Mouse (Mus musculus) left cerebral cortex, adult 9 months (tissue): ENCODE measurements around the gene Ppp1r13b.
A peak's percentile ranks its signal among the peaks of the same experiment; 100 is the strongest.
"Not testable (repeated sequence)": the region's sequence is repeated elsewhere in the genome, so short reads cannot be mapped to it uniquely, and the experiment has no call there.

Experiments
- DNase-seq, 2 experiments: peaks; one replicate each; pipeline ENCODE4 v3.0.0; 2022; ENCODE audit warnings: low spot score in 2 of 2

The Ppp1r13b gene

GRCm38 (mm10) chr12:111907970-111908681, at the start of gene Ppp1r13b:
Gene Ppp1r13b, minus strand, starts transcription at chr12:111908110.
- DNase-seq, result peak; percentile 76 to 85

DNA sequence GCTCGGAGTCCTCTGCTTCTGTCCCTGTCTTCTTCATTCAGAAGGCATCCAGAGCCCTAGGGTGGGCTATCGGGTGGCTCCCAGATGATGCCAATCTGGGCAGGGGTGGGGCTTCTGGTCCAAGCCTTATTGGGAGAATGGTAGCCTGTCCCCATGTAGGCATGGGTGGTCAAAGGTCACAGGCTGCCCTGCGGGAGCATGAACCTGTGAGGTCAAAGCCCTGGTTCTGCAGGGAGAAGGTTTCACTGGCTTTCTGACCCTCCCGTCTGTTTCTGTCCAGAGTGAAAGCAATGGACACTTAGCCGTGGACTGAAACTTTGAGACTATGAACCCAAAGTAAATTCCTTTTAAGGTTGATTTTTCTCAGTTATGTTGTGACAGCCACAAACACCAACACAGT, 48.3 kb upstream of the Ppp1r13b start:
- no peak for DNase-seq

DNA sequence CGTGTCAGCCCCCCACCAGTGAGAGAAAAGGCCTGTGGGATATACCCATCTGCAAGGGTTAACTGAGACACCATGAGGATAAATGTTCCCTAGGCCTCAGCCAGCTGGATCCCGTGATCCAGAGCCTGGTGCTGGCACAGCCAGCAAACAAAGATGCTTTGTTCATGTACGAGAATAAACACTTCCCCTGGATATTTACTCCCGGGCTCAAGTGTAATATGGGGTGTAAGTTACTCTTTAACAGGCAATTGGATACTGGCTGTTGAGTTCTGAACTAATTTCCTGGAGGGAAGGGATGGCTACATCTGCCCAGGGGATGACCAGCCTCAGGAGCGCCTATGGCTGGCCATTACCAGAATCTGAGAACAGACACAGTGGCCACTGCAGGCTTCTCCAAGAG, 43.8 kb upstream of the Ppp1r13b start:
- peak in 1 of 2 experiments; percentile 36 for DNase-seq

DNA sequence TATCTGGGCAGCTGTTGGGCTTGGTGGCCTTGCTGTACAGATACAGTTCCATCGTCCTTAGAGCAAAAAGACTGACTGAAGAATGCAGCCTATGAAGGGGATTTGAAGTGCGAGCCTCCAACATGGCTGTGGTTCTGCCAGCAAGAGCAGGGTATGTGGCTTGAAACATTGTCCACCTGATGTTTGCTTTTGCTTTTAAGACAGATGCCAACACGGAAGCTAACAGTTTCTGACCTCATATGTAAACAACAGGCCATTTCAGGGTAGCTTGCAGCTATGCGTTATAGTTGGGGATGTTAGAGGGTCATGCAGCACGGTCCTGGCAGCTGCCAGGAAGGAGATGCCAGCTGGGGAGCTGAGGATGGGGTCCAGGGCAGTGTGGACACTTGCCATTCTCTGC, 42.6 kb upstream of the Ppp1r13b start:
- DNase-seq, result no peak

GRCm38 (mm10) chr12:111946716-111947115, 38.8 kb upstream of the Ppp1r13b start:
- peak in 1 of 2 experiments; percentile 65 for DNase-seq

DNA sequence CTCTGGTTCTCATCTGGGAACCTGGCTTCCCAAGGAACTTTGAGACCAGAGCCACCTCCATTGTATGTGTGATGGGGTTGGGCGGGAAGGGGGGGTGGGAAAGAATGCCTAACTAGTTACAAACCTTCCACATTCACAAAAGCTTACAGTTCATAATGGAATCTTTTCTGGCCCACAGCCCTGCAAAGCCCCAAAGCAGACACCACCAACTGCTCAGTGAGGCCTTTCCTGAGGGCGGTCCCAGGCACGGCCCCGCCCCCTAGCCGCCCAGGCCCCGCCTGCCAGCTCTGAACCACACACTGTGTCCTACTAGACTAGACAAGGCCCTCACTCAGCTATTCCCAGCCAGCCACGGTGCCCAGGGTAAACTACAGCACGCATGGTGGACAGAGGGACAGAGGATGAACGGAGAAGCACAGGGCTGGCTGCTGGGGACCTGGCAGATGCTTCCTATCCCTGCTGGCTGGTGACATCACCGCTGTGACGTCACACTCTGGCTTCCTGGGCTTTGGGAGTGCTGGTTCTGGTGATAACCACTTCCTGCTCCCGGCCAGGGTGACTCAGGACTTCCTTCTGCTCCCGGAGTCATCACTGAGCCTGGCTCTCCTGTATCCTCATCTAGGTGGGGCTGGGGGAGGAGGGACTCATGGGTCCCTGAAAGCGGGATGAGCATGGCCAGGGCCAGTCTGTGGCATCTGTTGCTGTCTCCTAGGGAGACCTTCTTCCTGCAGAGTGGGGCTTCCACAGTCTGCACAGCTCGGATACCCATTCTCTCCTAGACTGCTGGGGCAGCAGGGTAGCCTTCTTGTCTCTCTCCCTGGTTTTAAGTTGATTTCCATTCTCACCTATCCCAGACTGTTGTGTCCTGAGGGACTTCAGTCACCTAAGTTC, 38.1 kb upstream of the Ppp1r13b start:
- DNase-seq, result not testable (repeated sequence)

DNA sequence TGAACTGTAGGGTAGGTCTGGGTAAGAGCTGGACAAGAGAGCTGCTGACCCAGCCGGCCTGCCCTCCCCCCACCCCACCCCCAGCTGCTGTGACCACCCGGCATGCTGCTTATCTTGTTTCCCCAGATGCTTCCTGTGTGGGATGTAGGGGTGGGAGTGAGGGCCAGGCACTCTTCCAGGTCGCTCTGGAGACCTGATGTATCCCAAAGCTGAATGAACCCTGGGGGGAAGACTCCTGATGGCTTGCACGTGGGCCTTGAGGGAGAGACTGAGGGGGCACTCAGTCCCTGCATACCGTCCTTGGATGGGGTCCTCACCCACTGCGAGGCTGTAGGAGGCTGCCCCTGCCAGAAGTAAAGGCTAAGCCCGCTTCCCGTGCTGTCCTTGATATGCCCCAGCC, 37.2 kb upstream of the Ppp1r13b start:
- no peak for DNase-seq

DNA sequence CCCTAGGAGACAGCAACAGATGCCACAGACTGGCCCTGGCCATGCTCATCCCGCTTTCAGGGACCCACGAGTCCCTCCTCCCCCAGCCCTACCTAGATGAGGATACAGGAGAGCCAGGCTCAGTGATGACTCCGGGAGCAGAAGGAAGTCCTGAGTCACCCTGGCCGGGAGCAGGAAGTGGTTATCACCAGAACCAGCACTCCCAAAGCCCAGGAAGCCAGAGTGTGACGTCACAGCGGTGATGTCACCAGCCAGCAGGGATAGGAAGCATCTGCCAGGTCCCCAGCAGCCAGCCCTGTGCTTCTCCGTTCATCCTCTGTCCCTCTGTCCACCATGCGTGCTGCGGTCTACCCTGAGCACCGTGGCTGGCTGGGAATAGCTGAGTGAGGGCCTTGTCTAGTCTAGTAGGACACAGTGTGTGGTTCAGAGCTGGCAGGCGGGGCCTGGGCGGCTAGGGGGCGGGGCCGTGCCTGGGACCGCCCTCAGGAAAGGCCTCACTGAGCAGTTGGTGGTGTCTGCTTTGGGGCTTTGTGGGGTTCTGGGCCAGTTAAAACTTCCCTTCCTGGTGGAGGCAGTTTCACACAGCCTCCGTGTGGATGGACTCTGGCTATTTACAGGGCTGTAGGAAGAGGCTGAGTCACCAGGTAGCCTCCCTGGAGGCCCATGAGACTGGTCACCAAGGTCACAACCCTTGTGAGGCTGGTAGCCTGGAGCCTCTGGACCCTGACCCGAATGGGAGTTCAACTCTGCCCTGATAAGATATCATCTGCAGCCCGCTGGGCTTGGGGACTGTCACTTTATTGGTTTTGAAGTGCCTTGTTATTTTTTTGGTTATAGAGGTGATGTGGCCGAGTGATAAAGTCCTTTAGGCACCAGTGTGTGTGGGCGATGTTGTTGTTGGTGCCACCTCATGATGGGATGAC, 36.4 kb upstream of the Ppp1r13b start:
- not testable (repeated sequence) for DNase-seq

DNA sequence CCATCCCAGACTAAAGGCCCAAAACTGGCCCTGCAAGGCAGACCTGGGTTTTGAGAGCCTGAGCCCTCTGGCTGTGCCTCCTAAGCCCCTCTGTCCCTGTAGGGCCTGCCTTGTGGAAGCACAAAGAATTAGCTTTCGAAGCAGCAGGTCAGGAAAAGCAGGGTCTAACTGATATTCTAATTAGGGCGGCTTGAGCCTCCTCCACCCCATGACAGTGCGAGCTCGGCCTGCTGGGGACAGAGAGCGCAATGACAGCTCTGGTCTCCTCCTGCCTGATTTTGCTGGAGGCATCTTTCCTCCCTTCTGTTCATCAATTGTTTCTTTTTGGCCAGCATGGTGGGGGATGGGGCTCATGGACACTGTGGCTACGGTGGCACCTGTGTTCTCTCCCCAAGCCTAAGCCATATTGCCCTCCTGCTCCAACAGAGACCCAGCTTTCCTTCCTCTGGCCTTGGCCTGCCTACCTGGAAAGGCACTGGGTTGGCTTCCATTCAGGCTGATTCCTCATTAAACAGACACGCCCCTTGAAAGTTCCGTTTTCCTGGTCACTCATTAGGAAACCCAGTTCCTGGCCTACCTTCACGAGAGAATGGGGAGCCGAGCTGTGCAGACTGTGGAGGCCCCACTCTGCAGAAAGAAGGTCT, 35.6 kb upstream of the Ppp1r13b start:
- no peak for DNase-seq

DNA sequence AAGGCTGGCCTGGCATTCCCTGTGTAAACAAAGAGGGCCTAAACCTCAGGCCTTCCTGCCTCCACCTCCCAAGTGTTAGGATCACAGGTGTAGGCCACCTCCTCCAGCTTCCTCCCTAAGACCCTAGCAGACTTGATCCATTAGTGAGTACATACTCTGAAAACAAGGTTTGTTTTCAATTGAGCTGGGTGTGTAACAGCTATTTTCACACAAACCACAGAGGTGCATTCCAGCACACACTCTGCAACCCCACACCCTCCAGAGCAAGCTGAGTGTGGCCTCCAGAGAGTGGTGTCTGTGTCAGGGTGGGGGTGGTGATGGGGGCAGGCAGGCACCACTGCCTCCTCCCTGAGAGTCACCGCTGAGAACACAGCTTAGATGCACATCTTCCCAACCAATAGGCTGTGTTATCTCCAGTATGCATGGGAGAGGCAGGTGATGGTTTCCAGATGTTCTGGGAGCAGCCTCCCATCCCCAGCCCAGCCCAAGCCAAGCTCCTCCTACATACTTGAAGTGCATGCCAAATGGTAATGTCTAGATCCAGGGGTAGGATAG, 30.8 kb upstream of the Ppp1r13b start:
- no peak for DNase-seq

- DNase-seq, result no peak
These were observed 29.0 kb upstream of the Ppp1r13b start for GRCm38 (mm10) chr12:111936706-111937550.

- no peak for DNase-seq
These were observed 26.1 kb upstream of the Ppp1r13b start for GRCm38 (mm10) chr12:111933971-111934370.

- DNase-seq, result no peak
These were observed 25.3 kb upstream of the Ppp1r13b start for GRCm38 (mm10) chr12:111933032-111933704.

DNA sequence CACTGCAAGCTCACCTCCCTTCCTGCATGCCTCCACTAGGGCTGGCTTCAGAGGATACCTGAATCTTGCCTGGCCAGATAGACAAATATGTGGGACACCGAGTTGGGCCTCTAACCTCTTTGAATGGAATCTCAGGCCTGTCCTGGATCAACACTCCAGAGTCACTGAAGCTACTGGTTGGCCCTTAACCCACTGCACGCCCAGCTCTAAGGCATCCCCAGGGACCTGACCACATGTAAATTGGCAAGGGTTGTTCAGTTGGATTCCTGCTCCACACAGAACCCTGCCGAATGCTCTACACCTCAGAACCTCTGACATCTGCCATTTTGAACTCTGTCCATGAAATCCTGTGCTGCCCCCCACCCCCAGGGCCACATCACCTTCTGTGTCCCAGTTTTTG, 24.6 kb upstream of the Ppp1r13b start:
- no peak for DNase-seq

DNA sequence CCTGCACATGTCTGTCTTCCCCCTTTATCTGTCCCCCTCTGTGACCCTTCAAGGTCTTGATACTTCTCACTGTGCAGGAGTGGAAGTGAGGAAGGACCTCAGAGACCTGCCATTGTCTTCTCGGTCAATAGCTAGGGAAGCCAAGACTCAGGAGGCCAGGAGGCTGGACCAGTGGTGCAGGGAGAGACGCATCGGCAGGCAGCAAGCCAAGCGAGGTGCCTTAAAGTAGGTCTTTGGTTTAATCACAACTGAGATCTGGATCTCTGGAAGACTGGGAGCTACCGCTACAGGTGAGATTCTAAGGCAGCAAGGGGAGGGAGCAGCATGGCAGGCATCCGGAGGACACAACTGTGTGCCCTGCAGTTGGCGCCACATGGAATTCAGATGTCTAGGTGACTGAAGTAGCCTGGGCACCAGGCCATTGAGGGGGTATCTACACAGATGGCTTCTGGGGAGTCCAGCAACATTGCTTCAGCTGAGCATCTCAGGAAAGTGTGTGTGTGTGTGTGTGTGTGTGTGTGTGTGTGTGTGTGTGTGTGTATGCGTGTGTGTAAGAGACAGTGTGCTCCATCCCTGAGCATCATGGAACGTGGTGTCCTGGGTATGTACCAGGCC, 23.6 kb upstream of the Ppp1r13b start:
- no peak for DNase-seq

- DNase-seq, result no peak
These were observed 20.6 kb upstream of the Ppp1r13b start for GRCm38 (mm10) chr12:111928411-111928966.

DNA sequence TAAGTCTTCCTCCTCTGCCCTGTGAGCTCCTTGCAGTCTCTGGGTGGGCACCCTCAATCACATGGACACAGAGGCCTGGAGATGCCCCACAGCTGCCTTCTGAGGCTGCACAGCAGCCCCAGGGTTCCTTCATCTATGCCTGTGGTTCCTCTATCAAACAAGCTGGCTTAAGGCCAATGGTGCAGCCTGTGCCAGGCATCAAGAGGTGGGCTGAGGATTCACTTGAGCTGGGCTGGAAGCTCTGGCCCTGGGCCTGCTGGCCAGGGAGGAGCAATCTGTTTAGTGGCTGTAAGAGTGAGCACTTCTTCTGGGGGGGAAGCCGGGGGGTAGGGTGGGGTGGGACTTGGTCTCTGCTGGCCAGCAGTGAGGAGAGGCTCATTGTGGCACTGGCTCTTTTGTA, 19.4 kb upstream of the Ppp1r13b start:
- DNase-seq, result no peak

DNA sequence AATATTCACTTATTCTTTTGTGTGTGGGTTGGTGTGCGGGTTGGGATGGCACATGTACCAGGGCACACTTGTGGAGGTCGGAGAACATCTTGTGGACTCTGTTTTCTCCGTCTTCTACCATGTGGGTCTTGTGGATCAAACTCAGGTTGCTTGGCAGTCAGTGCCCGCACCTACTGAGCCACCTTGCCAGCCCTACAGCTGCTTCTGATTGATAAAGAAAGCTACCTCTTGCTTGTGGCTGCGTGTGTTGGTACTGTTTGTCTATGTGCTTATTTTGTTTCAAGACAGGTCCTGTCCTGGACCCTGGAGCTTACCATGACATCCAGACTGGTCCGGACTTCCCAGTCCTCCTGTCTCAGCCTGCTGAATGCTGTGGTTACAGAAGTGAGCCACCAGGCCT, 15.2 kb upstream of the Ppp1r13b start:
- no peak for DNase-seq

DNA sequence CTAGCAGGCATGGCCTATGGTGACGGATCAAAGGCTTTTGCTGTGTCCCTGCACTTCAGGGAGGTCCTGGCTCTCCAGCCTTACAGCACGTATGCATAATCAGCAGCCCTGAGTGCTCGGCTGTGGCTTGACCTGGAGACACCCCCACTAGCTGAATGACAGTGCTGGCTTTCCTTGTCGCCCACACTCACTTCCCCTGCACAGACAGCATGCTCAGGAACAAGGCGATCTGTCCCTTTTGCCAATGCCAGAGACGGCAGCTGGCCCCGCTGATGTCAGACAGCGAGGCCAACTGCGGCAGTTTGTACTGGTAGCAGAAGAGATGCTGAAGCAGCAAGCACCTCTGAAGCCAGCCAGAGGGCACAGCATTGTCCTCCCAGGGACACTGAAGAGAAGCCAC, 12.1 kb upstream of the Ppp1r13b start:
- DNase-seq, result peak in 1 of 2 experiments; percentile 56
